Comparison of ENCODE assay signal across 11 mouse cellular contexts in the genomic region with DNA sequence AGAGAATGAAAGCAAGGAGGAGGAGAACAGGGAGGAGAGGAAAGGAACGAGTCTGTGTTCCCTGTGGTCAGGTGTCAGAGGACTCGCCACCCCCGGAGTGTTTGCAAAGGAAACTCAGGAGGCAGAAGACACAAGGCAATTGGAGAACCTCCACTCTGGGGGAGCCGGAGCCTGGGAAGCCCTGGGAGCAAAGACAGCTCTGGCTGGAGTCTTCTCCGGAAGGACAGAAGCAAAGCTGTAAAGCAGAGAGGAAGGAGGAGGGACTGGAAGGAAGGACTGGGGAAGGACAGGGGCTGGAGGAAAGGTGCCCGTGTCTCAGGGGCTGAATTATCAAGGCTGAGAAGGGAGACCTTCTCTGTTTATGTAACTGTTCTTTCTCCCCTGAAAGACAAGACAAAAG.
A peak's percentile ranks its signal among the peaks of the same experiment; 100 is the strongest.
DNase-seq lines count a peak whose midpoint lies in the region; ATAC-seq and TF ChIP-seq lines count a peak whose summit lies in the region.
"Had no signal": no experiment of that assay in that cellular context is flagged by ENCODE, and none has a peak within 500 bp of the region (broad histone marks: within the 10 kb centered on the region; RNA-seq: fewer than 3 reads in every experiment).

No protein-coding gene starts in this region.

- H3K9me3 ChIP-seq in kidney, embryonic 14.5 days (ENCODE audit: control insufficient read depth, low read length) = no peaks in the 10 kb centered on the region
- no peaks in the 10 kb centered on the region for H3K9me3 ChIP-seq in embryonic facial prominence, embryonic 14.5 days (ENCODE audit: control insufficient read depth, low read length)
- H3K9me3 ChIP-seq in hindbrain, postnatal 0 days (ENCODE audit: low read length) = no peaks in the 10 kb centered on the region
- no peaks in the 10 kb centered on the region for H3K9me3 ChIP-seq in forebrain, postnatal 0 days (ENCODE audit: low read length)
- H3K9me3 ChIP-seq: midbrain, embryonic 13.5 days had no signal

- ATAC-seq in kidney, embryonic 14.5 days (ENCODE audit: low FRiP score, low TSS enrichment) = 0 out of 2 replicates have a peak, but pooled peaks have one; percentile 17
- ATAC-seq in embryonic facial prominence, embryonic 14.5 days (ENCODE audit: low read depth) = no peak
- no peak for ATAC-seq in hindbrain, postnatal 0 days
- no peak for ATAC-seq in forebrain, postnatal 0 days
- ATAC-seq: midbrain, embryonic 13.5 days had no signal

- no peak overlapping the region for H3K9ac ChIP-seq in kidney, embryonic 14.5 days (ENCODE audit: low read depth, low read length)
- no peak overlapping the region for H3K9ac ChIP-seq in embryonic facial prominence, embryonic 14.5 days (ENCODE audit: low read depth, low read length)
- H3K9ac ChIP-seq in hindbrain, postnatal 0 days (replicated peaks; ENCODE audit: low read length) = no peak overlapping the region
- H3K9ac ChIP-seq in forebrain, postnatal 0 days = no peak overlapping the region
- H3K9ac ChIP-seq: midbrain, embryonic 13.5 days had no signal

- H3K4me1 ChIP-seq in kidney, embryonic 14.5 days (ENCODE audit: control insufficient read depth, insufficient read depth, low read length) = peaks cover 4% of the 10 kb centered on the region; the same call in 1 of the 2 replicates
- 0 out of 2 replicates have a peak, but pooled peaks cover 4% of the 10 kb centered on the region for H3K4me1 ChIP-seq in embryonic facial prominence, embryonic 14.5 days (ENCODE audit: control insufficient read depth, insufficient read depth, low read length)
- H3K4me1 ChIP-seq in hindbrain, postnatal 0 days (ENCODE audit: insufficient read depth, low read length) = 0 out of 2 replicates have a peak, but pooled peaks cover 3% of the 10 kb centered on the region
- no peaks in the 10 kb centered on the region for H3K4me1 ChIP-seq in forebrain, postnatal 0 days (ENCODE audit: insufficient read depth)
- H3K4me1 ChIP-seq: midbrain, embryonic 13.5 days had no signal

- no peaks in the 10 kb centered on the region for H3K27me3 ChIP-seq in kidney, embryonic 14.5 days (ENCODE audit: control insufficient read depth, insufficient read depth, low read length)
- no peaks in the 10 kb centered on the region for H3K27me3 ChIP-seq in embryonic facial prominence, embryonic 14.5 days (replicated peaks; ENCODE audit: control insufficient read depth, insufficient read depth, low read length)
- no peaks in the 10 kb centered on the region for H3K27me3 ChIP-seq in hindbrain, postnatal 0 days (ENCODE audit: insufficient read depth, low read length)
- no peaks in the 10 kb centered on the region for H3K27me3 ChIP-seq in forebrain, postnatal 0 days (ENCODE audit: insufficient read depth, low read length)
- H3K27me3 ChIP-seq: midbrain, embryonic 13.5 days had no signal

- TF ChIP-seq CTCF in hindbrain, postnatal 0 days (IDR thresholded peaks at IDR 0.05; ENCODE audit: low read depth) = no peak
- TF ChIP-seq CTCF in forebrain, postnatal 0 days (IDR thresholded peaks at IDR 0.05; ENCODE audit: low read depth) = no peak

- H3K27ac ChIP-seq in kidney, embryonic 14.5 days (ENCODE audit: low read depth, low read length) = peak overlapping the region; percentile 69
- H3K27ac ChIP-seq in embryonic facial prominence, embryonic 14.5 days (replicated peaks; ENCODE audit: low read depth, low read length) = no peak overlapping the region
- H3K27ac ChIP-seq in hindbrain, postnatal 0 days = no peak overlapping the region
- H3K27ac ChIP-seq in forebrain, postnatal 0 days (ENCODE audit: low read depth, low read length) = no peak overlapping the region
- H3K27ac ChIP-seq: midbrain, embryonic 13.5 days had no signal

- no peaks in the 10 kb centered on the region for H3K36me3 ChIP-seq in kidney, embryonic 14.5 days (ENCODE audit: control insufficient read depth, insufficient read depth, low read length)
- H3K36me3 ChIP-seq in embryonic facial prominence, embryonic 14.5 days (ENCODE audit: control insufficient read depth, insufficient read depth, low read length) = no peaks in the 10 kb centered on the region
- H3K36me3 ChIP-seq in hindbrain, postnatal 0 days (ENCODE audit: insufficient read depth, low read length) = no peaks in the 10 kb centered on the region
- no peaks in the 10 kb centered on the region for H3K36me3 ChIP-seq in forebrain, postnatal 0 days (ENCODE audit: insufficient read depth)
- H3K36me3 ChIP-seq: G1E; midbrain, embryonic 13.5 days had no signal

- WGBS in kidney, embryonic 14.5 days = 2% methylated on average over 6 of the region's 6 CpGs
- WGBS in embryonic facial prominence, embryonic 14.5 days = 25% methylated on average over 6 of the region's 6 CpGs
- 33% methylated on average over 6 of the region's 6 CpGs for WGBS in hindbrain, postnatal 0 days
- WGBS in forebrain, postnatal 0 days = 49% methylated on average over 6 of the region's 6 CpGs

- DNase-seq in kidney, adult 18-20 months = no peak
- no peak for DNase-seq in embryonic facial prominence, embryonic 14.5 days (ENCODE audit: low spot score)
- DNase-seq in hindbrain, postnatal 0 days (ENCODE audit: low spot score) = no peak
- peak; percentile 17 for DNase-seq in neural tube, embryonic 10.5 days (ENCODE audit: extremely low spot score, low spot score)
- DNase-seq in embryo, embryonic 9.5 days (ENCODE audit: extremely low spot score) = no peak
- no peak for DNase-seq in forebrain, postnatal 0 days
- DNase-seq: retina, postnatal 1 day; thymus, postnatal 25 days had no signal

- H3K4me3 ChIP-seq in kidney, embryonic 14.5 days (ENCODE audit: low read length) = peak overlapping the region; percentile 13; the same call in 1 of the 2 replicates
- no peak overlapping the region for H3K4me3 ChIP-seq in embryonic facial prominence, embryonic 14.5 days (ENCODE audit: low read depth, low read length)
- no peak overlapping the region for H3K4me3 ChIP-seq in hindbrain, postnatal 0 days (ENCODE audit: low read length)
- no peak overlapping the region for H3K4me3 ChIP-seq in forebrain, postnatal 0 days (ENCODE audit: low read depth, low read length)
- H3K4me3 ChIP-seq: midbrain, embryonic 13.5 days had no signal

- H3K4me2 ChIP-seq in kidney, embryonic 14.5 days (replicated peaks; ENCODE audit: low read depth, low read length) = peak overlapping the region; percentile 35
- peak overlapping the region; percentile 6 for H3K4me2 ChIP-seq in embryonic facial prominence, embryonic 14.5 days (ENCODE audit: low read depth, low read length)
- H3K4me2 ChIP-seq in hindbrain, postnatal 0 days (ENCODE audit: low read depth, low read length) = 0 out of 2 replicates have a peak overlapping the region, but pooled peaks have one; percentile 23
- no peak overlapping the region for H3K4me2 ChIP-seq in forebrain, postnatal 0 days (ENCODE audit: low read depth)
- H3K4me2 ChIP-seq: midbrain, embryonic 13.5 days had no signal
